Mouse (Mus musculus): ENCODE measurements around the gene Senp5.

- TF ChIP-seq CTCF (conservative IDR thresholded peaks at IDR 0.05; ENCODE audit: low read length) (no peak), POU5F1 (IDR thresholded peaks at IDR 0.05; ENCODE audit: borderline replicate concordance, low read length) (no peak), NANOG (IDR thresholded peaks at IDR 0.05; ENCODE audit: borderline replicate concordance, low read length) (no peak)
These were observed 70.8 kb downstream of the Senp5 start for GRCm38 (mm10) chr16:31932255-31932654.

Data from E14TG2a.4 (cell line).